Mouse (Mus musculus) spleen, postnatal 4 days (tissue): ENCODE measurements around the gene Ulk3.

ENCODE experiments used
- DNase-seq, 2 experiments: peaks; one replicate each; pipeline ENCODE4 v3.0.0; 2022; ENCODE audit warnings: low spot score in 2 of 2

Ulk3 gene

DNA sequence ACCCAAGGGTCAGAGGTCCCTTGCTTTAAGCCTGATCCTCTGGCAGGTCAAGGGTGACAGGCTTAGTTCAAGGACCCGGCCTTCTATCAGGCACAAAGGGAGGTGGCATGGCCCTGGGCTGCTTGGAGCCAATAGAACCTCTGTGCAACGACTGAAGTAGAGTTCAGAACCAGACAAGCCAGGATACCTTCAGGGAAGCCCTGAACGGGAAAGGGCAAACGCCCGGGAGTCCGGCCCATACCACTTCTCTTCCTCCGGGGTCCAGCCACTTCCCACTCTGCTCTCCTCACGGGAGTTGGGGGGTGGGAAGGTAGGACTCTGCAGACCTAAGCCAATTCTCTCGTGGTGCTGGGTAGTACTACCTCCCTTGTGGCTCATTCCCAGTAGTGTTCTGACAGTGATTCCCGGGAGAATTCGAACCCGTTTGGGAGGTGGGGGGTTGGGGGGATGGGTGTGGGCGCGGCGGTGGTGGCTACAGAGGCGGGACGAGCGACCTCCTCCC lies 55.2 kb downstream of the Ulk3 start:
- DNase-seq = peak in 1 of 2 experiments; percentile 78

DNA sequence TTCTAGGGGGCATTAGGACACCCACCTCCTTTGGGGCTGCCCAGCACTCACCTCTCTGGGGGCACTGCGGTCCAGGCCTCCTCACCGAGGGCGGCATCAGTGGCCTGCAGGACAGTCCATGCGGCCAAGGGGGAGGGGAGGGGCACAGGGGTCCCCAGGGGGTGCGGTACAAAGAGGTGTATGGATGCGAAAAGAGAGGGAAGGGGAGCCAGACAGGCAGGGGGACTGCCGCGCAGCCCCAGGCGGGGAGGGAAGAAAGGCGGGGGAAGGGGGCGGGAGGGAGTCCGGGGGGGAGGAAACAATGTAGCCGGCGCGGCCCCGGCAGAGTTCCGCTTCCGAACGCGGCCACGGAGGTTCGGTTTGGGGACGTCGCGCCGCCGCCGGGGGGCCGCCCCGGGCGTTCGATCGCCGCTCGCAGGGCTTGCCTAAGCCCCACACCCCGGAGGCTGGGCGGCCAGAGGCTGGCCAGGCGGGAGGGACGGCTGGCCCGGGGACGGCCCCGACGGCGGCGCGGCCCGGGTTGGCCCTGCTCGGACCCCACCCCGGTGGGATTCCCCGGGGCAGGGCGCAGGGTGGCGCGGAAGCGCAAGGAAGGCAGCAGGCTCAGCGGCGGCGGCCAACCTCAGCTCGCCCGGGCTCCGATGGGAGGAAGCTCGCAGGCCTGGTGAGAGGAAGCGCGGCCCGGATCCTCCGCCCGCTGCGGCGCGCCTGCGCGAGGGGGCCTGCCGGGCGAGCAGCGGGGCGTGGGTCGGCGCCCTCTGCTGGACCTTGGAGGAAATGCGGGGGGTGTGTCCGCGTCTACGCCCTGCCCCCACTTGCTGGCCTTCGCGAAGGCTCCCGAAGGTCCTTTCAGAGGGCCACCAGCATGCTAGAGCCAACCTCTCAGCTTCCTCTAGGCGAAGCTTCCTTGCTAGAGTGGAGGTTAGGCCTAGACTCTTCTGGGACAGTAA lies 56.0 kb downstream of the Ulk3 start:
- peak; percentile 96 to 99 for DNase-seq
